Mouse (Mus musculus) ZHBTc4 (cell line): ENCODE data around the gene Gm20388.

Experiments
- DNase-seq: peaks from one replicate; pipeline ENCODE4 v3.0.0-alpha.2; 2011; ENCODE audit warnings: low read depth, low spot score

Gene Gm20388

GRCm38 (mm10) chr8:120228781-120229573 is 318.3 kb downstream of the Gm20388 start:
- DNase-seq = peak; percentile 62

- DNase-seq = peak; percentile 76
Observed at GRCm38 (mm10) chr8:120229574-120229916, 318.9 kb downstream of the Gm20388 start.

- peak; percentile 30 for DNase-seq
Observed at GRCm38 (mm10) chr8:120230081-120230480, 319.4 kb downstream of the Gm20388 start.

- peak; percentile 22 for DNase-seq
Observed at GRCm38 (mm10) chr8:120230715-120231614, 320.3 kb downstream of the Gm20388 start.

GRCm38 (mm10) chr8:120231870-120232269 is 321.2 kb downstream of the Gm20388 start:
- no peak for DNase-seq

DNA sequence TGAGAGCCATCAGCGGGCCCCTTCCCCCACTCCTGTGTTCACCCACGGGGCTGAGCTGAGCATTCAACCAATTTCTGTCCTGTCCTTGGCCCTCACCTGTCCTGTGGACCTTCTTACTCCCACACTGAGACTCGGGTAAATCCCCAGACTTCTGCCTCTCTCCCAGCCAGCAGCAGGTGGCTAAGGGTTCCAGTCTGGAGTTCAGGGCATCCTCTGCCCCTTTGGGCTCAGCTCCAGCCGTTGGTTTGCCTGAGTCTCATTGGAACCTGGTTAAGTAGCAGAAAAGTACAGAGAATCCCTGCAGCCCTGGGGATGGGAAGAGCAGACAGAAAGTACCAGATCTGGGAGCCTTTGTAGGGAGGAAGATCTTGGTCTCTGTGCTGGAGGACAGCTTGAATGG is 321.8 kb downstream of the Gm20388 start:
- no peak for DNase-seq

GRCm38 (mm10) chr8:120232913-120233312 is 322.3 kb downstream of the Gm20388 start:
- DNase-seq = no peak

DNA sequence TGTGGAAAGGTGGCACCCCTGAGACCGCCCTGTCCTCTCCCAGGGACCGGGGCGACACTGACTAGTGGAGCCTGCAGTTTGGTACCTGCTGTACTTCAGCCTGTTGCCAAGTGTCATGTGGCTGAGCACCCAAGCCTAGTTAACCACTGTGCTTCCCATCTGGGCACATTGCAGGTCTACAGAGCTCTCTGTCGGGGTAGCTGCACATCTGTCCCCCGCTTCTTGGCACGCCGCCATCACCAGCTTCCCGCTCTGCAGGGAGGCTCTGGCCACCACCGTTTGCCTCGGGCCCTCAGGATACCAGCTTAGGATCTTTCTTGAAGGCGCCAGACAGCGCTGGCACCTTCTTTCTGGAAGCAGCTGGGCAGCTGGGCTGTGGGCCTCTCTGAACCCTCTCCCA is 323.8 kb downstream of the Gm20388 start:
- DNase-seq = no peak

- no peak for DNase-seq
Observed at GRCm38 (mm10) chr8:120234866-120235265, 324.2 kb downstream of the Gm20388 start.

DNA sequence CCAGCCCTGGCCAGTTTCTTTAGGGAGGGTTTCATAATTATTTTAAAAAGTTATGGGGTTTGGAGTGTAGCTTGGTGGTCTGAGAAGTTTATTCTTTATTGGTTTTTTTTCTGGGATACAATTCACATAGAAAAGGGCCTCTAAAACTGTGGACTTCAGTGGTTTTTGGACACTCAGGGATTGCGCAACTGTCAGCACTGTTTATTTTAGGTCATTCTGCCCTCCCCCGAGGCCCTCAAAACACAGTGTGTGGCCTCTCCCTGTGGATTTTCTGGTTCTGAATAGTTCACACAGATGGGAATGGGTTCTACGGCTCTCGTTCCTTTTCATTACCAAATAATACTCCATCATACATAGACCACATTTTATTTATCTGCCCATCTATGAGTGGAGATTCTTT is 332.6 kb downstream of the Gm20388 start:
- DNase-seq = no peak

GRCm38 (mm10) chr8:120243916-120244451 is 333.3 kb downstream of the Gm20388 start:
- DNase-seq = no peak

GRCm38 (mm10) chr8:120244553-120244952 is 333.9 kb downstream of the Gm20388 start:
- peak; percentile 84 for DNase-seq

DNA sequence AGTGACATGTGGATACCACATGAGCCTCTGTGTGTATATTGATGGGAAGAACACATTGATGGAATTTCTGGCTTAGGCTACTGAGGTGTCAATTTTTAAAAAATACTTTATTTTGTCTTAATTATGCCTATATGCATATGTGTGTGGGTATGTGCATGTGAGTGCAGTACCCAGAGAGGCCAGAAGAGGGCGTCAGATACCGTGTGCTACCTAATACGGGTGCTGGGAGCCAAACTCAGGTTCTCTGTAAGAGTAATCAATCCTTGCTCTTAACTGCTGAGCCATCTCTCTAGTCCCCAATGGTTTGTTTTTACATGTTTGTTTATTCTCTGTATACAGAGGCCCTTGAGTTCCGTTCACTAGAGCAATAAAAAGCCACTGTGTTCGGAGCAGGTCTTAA is 337.0 kb downstream of the Gm20388 start:
- DNase-seq = peak; percentile 61

- DNase-seq = no peak
Observed at GRCm38 (mm10) chr8:120248031-120248430, 337.4 kb downstream of the Gm20388 start.

DNA sequence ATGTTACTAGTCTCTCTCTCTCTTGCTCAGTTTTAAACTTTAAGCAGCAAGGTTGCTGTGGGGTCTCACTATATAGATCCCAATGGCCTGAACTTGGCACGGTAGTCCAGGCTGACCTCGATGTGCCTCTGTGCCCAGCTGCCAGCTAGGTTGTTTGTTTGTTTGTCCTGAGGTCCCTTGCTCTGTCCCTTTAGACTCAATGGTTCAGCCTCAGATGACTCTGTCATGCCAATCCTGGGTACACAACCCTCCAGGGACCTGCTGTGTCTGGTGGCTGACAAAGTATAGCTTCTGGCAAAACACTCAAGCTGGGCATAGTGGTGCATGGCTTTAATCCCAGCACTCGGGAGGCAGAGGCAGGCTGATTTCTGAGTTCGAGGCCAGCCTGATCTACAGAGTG is 337.8 kb downstream of the Gm20388 start:
- no peak for DNase-seq

GRCm38 (mm10) chr8:120249800-120250336 is 339.2 kb downstream of the Gm20388 start:
- no peak for DNase-seq

DNA sequence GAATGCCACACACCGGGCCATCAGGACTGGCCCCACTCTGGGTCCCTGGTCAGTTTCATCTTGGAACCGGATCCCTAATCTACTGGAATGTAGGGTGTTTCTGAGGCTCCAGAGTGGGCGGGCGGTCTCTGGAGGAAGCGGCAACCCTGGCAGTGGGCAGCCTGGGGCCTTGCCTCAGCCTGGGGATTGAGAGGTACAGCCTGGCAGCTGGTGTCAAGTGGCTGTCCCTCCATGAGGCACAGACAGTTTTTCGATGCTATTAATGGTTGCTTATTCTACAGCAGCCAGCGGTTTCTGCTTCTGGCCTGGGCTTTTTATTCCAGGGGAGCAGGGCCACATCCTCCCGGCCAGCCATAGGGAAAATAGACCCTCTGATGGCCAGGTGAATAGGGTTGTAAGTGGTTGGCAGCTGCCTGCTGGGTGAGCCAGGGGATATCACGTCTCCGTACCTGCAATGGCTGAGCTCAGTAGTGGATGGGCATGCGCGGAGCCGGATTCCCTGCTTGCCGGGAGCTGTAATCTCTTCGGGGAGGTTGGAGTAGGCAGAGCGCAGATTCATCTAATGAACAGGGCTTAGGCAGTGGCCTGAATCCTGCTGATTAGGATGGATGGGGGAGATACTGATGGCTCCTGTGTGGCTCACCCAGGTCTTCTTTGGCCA is 340.2 kb downstream of the Gm20388 start:
- DNase-seq = no peak

GRCm38 (mm10) chr8:120251411-120252035 is 340.9 kb downstream of the Gm20388 start:
- DNase-seq = no peak

GRCm38 (mm10) chr8:120253626-120254025 is 343.0 kb downstream of the Gm20388 start:
- no peak for DNase-seq

DNA sequence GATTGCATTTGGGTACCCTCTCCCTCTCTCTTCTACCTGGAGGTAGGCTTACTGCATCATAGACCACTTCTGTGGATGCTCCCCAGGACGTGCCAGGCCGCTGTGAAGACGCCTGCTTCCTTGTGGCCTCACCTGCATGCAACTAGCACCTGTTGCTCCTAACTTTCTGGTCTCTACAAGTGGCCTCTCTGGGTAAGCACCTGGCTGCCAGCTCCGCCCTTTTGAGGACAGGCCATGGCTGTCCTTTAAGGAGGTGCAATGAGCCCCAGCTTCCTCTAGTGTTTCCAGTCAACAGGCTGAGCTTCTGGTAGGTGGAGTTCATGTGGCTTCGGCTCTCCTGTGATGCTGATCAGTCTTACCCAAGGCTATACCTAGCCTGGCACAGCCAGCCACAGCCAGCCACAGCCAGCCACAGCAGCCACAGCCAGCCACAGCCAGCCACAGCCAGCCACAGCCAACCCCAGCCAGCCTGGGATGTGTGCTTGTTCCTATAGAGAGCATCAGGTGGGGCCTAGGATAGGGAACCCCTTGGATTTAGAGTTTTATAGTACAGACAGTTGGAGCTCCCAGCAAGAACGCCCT is 344.9 kb downstream of the Gm20388 start:
- DNase-seq = peak; percentile 73

- DNase-seq = no peak
Observed at GRCm38 (mm10) chr8:120256958-120257357, 346.3 kb downstream of the Gm20388 start.
